Mouse (Mus musculus): Measurements from ENCODE around the gene Rhoj. TPM values are rescaled to one million over a fixed set of nuclear protein-coding genes. Genes with fewer than 3 reads are reported as not detected.
"Not testable (repeated sequence)": the region's sequence is repeated elsewhere in the genome, so short reads cannot be mapped to it uniquely, and the experiment has no call there.

Rhoj gene
- total and polyA plus RNA-seq, 3 experiments = not detected

GRCm38 (mm10) chr12:75348551-75348950, 40.4 kb downstream of the Rhoj start:
- Histone ChIP-seq H3K79me2 (replicated peaks; ENCODE audit: control insufficient read depth, extremely low read depth, insufficient read depth, poor library complexity, severe bottlenecking) (no peaks in the 10 kb centered on the region), H3K36me3 (replicated peaks in 1 of 2; ENCODE audit: control insufficient read depth in 1 of 2, insufficient read depth in 1 of 2, low read length in 1 of 2) (no peaks in the 10 kb centered on the region), H3K27ac (ENCODE audit: insufficient read depth, low read depth) (no peak overlapping the region), H3K4me1 (ENCODE audit: control insufficient read depth in 1 of 2, insufficient read depth in 2 of 2) (peaks cover 0 to 13% of the 10 kb centered on the region in 2 experiments; a peak in 2 of 4 replicates), H3K9me3 (replicated peaks; ENCODE audit: low read length) (no peaks in the 10 kb centered on the region), H3K4me3 (replicated peaks in 1 of 3; ENCODE audit: low read depth in 2 of 3, low read length in 2 of 3, poor library complexity in 1 of 3) (no peak overlapping the region), H3K4me2 (ENCODE audit: insufficient read depth, low read depth, poor library complexity, severe bottlenecking) (no peak overlapping the region), H3K9ac (ENCODE audit: insufficient read depth, low read depth) (no peak overlapping the region), H3K27me3 (replicated peaks) (no peaks in the 10 kb centered on the region)
- no peak for DNase-seq (ENCODE audit: extremely low read depth)
- dilution Hi-C loops (cut with MboI; ENCODE audit: extremely low pct_ligation_motif_present, extremely low pct_unique_long_range_greater_than_20kb, low sequenced_read_pairs) (no loop called here), in situ Hi-C loops (cut with MboI; ENCODE audit: low pct_ligation_motif_present, low pct_unique_long_range_greater_than_20kb, low sequenced_read_pairs) (no loop called here)
- TF ChIP-seq POLR2A (IDR thresholded peaks at IDR 0.05; ENCODE audit: low read depth, low read length) (no peak), NELFE (IDR thresholded peaks at IDR 0.05; ENCODE audit: low read depth, low read length) (no peak), BHLHE40 (IDR thresholded peaks at IDR 0.05; ENCODE audit: low read depth, low read length) (no peak), RCOR1 (conservative IDR thresholded peaks at IDR 0.05; ENCODE audit: low read depth, low read length) (no peak), KAT2A (IDR thresholded peaks at IDR 0.05; ENCODE audit: insufficient replicate concordance, low read length) (no peak), CHD1 (IDR thresholded peaks at IDR 0.05; ENCODE audit: low read depth, low read length) (no peak), MYC (IDR thresholded peaks at IDR 0.05; ENCODE audit: low read depth, low read length) (no peak)

- H3K4me2 ChIP-seq (ENCODE audit: insufficient read depth, low read depth, poor library complexity, severe bottlenecking); DNase-seq (ENCODE audit: extremely low read depth); H3K36me3 ChIP-seq (replicated peaks in 1 of 2; ENCODE audit: control insufficient read depth in 1 of 2, insufficient read depth in 1 of 2, low read length in 1 of 2); H3K27ac ChIP-seq (ENCODE audit: insufficient read depth, low read depth); H3K9ac ChIP-seq (ENCODE audit: insufficient read depth, low read depth); H3K9me3 ChIP-seq (replicated peaks; ENCODE audit: low read length); in situ Hi-C loops (cut with MboI; ENCODE audit: low pct_ligation_motif_present, low pct_unique_long_range_greater_than_20kb, low sequenced_read_pairs); dilution Hi-C loops (cut with MboI; ENCODE audit: extremely low pct_ligation_motif_present, extremely low pct_unique_long_range_greater_than_20kb, low sequenced_read_pairs); H3K4me3 ChIP-seq (replicated peaks in 1 of 3; ENCODE audit: low read depth in 2 of 3, low read length in 2 of 3, poor library complexity in 1 of 3); H3K79me2 ChIP-seq (replicated peaks; ENCODE audit: control insufficient read depth, extremely low read depth, insufficient read depth, poor library complexity, severe bottlenecking); H3K27me3 ChIP-seq (replicated peaks): not testable (repeated sequence)
- peaks cover 0 to 13% of the 10 kb centered on the region in 2 experiments; a peak in 2 of 4 replicates for H3K4me1 ChIP-seq (ENCODE audit: control insufficient read depth in 1 of 2, insufficient read depth in 2 of 2)
Measured at GRCm38 (mm10) chr12:75349537-75349936, 41.4 kb downstream of the Rhoj start.

GRCm38 (mm10) chr12:75350750-75351149, 42.6 kb downstream of the Rhoj start:
- Histone ChIP-seq H3K9ac (ENCODE audit: insufficient read depth, low read depth) (no peak overlapping the region), H3K9me3 (replicated peaks; ENCODE audit: low read length) (no peaks in the 10 kb centered on the region), H3K4me3 (replicated peaks in 1 of 3; ENCODE audit: low read depth in 2 of 3, low read length in 2 of 3, poor library complexity in 1 of 3) (no peak overlapping the region), H3K27ac (ENCODE audit: insufficient read depth, low read depth) (no peak overlapping the region), H3K27me3 (replicated peaks) (no peaks in the 10 kb centered on the region), H3K4me1 (ENCODE audit: control insufficient read depth in 1 of 2, insufficient read depth in 2 of 2) (peaks cover 0 to 13% of the 10 kb centered on the region in 2 experiments; a peak in 2 of 4 replicates), H3K4me2 (ENCODE audit: insufficient read depth, low read depth, poor library complexity, severe bottlenecking) (no peak overlapping the region), H3K36me3 (replicated peaks in 1 of 2; ENCODE audit: control insufficient read depth in 1 of 2, insufficient read depth in 1 of 2, low read length in 1 of 2) (no peaks in the 10 kb centered on the region), H3K79me2 (replicated peaks; ENCODE audit: control insufficient read depth, extremely low read depth, insufficient read depth, poor library complexity, severe bottlenecking) (no peaks in the 10 kb centered on the region)
- dilution Hi-C loops (cut with MboI; ENCODE audit: extremely low pct_ligation_motif_present, extremely low pct_unique_long_range_greater_than_20kb, low sequenced_read_pairs) (no loop called here), in situ Hi-C loops (cut with MboI; ENCODE audit: low pct_ligation_motif_present, low pct_unique_long_range_greater_than_20kb, low sequenced_read_pairs) (no loop called here)
- TF ChIP-seq NRF1 (IDR thresholded peaks at IDR 0.05; ENCODE audit: low read depth, low read length) (no peak), ZKSCAN1 (IDR thresholded peaks at IDR 0.05; ENCODE audit: borderline replicate concordance, low read depth, low read length) (no peak), TBP (conservative IDR thresholded peaks at IDR 0.05; ENCODE audit: low read depth, low read length) (no peak), MXI1 (IDR thresholded peaks at IDR 0.05; ENCODE audit: low read depth, low read length) (no peak), MAZ (IDR thresholded peaks at IDR 0.05; ENCODE audit: low read depth, low read length) (no peak), JUN (IDR thresholded peaks at IDR 0.05; ENCODE audit: insufficient read depth, low read depth, low read length) (no peak), IRF4 (IDR thresholded peaks at IDR 0.05; ENCODE audit: low read depth, low read length) (no peak), GABPA (IDR thresholded peaks at IDR 0.05; ENCODE audit: insufficient replicate concordance, low read depth, low read length) (no peak), POLR2A (IDR thresholded peaks at IDR 0.05; ENCODE audit: low read depth, low read length) (no peak), ZMIZ1 (IDR thresholded peaks at IDR 0.05; ENCODE audit: low read depth, low read length) (no peak), POLR2AphosphoS2 (IDR thresholded peaks at IDR 0.05; ENCODE audit: low read depth, low read length) (no peak), JUND (conservative IDR thresholded peaks at IDR 0.05; ENCODE audit: low read depth, low read length) (no peak), ELF1 (IDR thresholded peaks at IDR 0.05; ENCODE audit: low read depth, low read length) (no peak), CTCF (conservative IDR thresholded peaks at IDR 0.05 in 1 of 2, IDR thresholded peaks at IDR 0.05 in 1 of 2; ENCODE audit: low read depth in 2 of 2, low read length in 2 of 2) (no peak), KAT2A (IDR thresholded peaks at IDR 0.05; ENCODE audit: insufficient replicate concordance, low read length) (no peak), MAX (IDR thresholded peaks at IDR 0.05; ENCODE audit: low read length) (no peak), RCOR1 (conservative IDR thresholded peaks at IDR 0.05; ENCODE audit: low read depth, low read length) (no peak), USF2 (conservative IDR thresholded peaks at IDR 0.05; ENCODE audit: low read depth, low read length) (no peak)
- DNase-seq (ENCODE audit: extremely low read depth) = no peak
